Mouse (Mus musculus) testis, postnatal 10 days (tissue): ENCODE results near the gene Ccdc33.

ENCODE experiments used
- DNase-seq: peaks from one replicate; pipeline ENCODE4 v3.0.0; 2021; ENCODE audit warnings: low spot score

The Ccdc33 gene

DNA sequence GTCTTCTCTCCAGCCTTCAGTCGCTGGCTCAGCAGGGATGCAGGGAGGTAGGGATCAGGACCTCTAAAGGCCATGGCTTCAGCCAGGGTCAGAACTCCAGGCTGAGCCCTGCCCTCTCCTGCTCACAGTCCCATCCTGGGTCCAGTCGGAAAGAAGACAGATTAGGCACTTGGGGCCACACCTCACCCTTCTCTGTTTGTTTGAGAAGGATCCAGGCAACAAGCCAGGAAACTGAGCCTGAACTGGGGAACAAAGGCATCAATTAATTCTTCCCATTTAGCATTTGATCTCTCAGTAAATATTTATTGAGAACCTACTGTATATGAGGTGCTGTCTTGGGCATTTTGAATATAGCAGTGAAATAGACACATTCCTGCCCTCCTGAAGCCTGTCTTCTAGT is at the start of gene Ccdc33:
TSS of gene Ccdc33 (minus strand) at position 153 of the 400 bp plus-strand sequence.
- DNase-seq, result no peak

DNA sequence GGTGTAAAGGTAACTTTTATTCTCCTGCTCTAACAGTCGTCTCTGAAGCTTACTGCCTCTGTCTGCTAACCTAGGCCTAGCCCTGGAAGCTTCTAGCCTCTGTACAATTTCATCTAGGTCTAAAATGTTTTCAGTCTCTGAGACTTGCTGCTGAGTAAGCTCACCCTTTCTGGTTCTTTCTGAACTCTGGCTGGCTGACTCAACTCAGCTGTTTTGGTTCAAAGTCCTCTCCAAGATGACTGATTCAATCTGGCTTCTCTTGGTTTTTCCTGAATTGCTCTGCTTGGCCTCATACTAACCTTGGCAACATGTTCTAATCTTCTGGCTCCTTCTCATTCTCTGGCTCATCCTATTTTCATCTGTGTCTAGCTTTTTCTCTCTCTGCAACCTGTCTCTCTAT is 47.2 kb upstream of the Ccdc33 start:
- no peak for DNase-seq

DNA sequence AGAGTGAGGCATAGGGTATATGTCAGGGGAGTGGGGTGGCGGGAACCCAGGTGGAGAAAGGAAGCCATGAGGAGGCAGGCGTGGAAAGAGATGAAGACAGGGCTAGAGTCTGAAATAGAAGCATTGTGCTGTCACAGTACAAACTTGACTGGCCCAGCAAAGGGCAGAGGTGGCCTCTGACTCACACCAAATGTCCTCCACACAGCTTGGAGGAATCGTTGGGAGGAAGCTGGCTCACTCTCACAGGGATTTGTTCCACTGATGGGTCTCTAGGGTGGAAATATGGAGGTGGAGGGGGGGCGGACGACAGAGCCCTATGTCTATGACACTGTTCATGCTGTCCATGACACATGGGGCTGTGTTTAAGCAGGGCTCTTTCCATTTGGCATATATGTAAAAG is 44.5 kb upstream of the Ccdc33 start:
- no peak for DNase-seq

DNA sequence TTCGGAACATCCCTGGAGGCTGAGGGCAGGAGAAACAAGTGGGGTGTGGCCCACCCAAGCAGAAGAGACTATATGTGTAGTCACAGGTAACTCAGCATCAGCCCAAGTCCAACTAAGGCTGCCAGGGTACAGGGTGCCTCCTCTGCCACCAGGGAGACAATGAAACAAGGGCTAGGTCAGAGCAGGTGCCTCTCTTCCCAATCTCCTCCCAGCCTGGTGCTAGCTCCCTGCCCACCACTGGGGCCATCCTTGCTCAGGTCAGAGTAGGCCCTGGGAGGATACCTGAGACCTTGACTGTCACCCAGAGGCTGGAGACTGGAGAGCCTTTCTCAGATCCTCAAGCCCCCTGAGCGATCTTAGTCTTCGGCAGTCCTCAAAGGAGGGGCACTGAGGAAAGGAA is 43.5 kb upstream of the Ccdc33 start:
- DNase-seq, result no peak

DNA sequence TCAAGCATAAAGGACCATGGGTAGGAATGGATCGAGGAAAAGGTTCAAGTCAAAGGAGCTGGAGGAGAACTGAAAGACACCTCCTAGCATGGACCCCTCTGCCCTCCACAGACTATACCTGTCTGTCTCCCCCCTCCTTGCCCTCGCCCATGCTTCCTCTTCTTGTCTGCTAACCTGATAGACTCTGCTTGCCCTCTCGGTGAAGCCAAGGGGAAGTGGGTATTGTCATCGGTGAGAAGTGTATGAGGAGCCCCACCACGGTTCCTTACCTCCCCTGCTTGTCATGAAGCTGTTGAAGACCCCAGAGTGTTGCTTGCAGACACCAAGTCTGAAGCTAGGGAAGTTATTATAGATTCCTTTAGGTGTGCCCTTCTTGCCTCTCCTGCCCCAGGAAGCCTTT is 41.7 kb upstream of the Ccdc33 start:
- no peak for DNase-seq

DNA sequence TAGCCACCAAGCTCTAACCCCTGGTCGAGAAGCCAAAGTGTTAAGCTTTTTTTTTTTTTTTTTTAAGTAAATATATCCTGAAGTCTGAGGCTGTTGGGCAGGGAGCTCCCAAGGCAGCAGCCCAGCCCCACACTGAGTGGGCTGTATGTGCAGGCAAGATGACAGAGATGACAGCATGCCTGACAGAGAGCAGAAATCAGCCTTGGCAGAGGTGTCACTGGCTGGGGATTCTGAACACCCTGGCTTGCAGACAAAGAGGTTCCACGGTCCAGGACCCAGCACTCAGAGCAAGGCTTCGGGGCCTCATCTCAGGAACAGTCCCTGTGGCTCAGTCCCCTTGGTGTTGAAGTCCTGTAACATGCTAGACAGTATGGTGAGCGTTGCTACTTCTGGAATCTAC is 41.2 kb upstream of the Ccdc33 start:
- DNase-seq, result no peak

DNA sequence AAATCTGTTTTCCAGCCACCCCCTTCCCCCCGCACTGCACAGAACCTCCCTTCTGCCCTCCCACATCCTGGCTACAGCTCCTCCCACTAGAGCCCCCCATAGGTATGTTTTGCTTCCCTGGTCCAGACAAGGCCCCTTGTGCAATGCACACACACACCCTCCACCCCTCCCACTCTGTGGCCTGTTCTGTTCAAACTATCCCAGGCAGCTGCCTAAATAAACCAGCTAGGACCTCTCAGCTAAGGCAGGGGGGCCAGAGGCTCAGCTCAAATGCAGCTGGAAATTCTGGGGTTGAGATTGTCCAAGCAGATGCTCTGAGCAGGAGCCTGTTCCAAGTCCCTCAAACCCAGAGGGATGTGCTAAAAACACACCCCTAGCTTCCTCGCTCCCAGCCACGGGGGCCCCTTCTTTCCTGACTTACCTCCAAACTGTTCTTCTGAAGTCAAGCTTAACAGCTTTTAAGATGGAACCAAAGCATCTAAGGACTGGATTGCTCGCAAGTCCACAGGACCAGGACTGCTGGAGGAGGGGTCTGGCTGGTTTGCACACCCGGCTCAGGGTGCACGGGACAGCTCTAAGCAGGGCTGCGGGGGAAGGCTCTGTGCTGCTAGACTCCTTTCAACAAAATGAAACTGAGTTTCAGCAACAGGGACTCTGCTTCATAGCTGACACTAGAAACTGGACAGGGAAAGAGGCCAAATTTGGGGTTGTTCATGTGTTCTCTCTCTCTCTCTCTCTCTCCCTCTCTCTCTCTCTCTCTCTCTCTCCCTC is 40.1 kb upstream of the Ccdc33 start:
- DNase-seq, result peak; percentile 67

DNA sequence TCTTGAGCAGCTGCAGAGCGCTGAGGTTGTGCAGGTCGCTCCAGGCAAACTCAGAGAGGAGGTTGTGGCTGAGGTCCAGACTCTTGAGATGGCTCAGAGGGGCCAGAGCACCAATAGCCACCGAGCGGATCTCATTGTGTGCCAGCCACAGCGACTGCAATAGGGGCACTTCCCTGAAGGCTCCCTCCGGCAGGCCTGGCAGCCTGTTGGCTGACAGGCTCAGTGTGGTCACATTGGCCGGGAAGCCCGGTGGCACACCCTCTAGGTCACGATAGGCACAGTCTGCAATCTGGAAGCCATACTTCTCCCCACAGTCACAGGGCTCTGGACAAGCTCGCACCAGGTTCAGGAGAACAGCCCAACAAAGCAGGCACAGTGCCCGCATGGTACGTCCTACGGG is 39.2 kb upstream of the Ccdc33 start:
- no peak for DNase-seq

DNA sequence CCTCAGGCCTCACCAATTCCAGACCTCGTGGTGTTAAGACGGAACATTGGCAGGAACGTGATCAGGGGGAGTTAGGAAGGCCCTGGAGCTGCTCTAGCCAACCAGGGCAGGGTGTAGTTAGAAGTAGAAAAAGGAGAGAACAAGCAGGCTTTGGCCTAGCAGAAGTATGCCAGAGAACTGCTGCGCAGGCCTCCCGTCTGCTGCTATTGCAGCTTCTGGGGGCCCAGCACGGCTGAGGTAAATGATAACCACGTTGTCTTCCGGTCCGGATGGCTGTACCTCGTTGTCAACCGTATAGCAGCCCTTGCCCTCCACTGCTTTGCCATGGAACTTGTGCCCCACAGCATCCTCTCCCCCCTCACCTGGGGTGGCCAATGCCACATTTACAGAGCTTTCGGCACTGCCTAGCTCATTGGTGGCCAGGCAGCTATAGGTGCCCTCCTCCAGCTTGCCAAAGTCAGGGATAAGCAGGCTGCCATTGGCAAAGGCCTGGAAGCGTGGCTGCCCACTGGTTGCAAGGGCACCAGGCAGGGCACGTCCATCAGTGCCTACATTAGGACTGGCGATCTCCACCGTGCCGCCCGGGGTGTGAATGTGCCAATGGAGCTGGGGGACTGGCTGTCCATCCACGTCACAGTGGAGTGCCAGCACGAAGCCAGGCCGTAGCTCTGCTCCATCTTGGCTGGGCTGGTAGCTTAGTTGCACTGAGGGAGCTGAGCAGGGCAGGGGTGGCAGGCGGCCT is 38.4 kb upstream of the Ccdc33 start:
- DNase-seq, result no peak

DNA sequence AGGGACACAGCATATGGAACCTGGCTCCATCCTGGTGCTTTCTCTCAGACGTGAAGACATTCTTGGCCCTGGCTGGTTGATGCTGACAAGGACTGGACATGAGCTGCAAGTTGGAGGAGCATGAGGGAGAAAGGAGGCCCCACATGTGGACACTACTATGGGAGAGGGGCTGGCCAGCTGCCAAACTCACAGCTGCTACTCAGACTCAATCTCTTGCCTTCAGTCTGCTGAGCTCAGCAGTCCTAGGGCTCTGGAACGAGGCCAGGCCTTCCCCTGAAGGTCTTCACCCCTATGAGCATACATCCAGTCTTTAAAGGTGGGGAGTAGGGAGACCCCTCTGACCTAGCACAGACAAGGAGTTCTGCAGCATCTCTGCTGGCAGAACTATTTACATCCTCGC is 36.7 kb upstream of the Ccdc33 start:
- DNase-seq, result peak; percentile 89

DNA sequence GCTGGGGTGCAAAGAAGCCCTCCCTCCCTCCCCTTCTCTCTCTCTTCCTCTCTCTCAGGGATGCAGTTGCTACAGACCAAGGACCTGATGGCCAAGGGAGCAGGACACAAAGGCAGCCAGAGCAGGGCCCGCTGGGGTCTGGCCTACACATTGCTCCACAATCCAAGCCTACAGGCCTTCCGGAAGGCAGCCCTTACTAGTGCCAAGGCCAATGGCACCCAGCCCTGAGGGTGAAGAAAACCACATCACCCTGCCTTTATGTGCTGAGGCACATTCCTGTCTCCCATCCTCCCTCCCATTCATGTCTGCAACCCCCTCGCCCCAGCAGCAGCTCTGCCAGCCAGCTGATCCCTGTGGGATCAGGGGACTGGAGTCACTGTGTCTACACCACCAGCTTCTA is 34.5 kb upstream of the Ccdc33 start:
- DNase-seq, result peak; percentile 47

DNA sequence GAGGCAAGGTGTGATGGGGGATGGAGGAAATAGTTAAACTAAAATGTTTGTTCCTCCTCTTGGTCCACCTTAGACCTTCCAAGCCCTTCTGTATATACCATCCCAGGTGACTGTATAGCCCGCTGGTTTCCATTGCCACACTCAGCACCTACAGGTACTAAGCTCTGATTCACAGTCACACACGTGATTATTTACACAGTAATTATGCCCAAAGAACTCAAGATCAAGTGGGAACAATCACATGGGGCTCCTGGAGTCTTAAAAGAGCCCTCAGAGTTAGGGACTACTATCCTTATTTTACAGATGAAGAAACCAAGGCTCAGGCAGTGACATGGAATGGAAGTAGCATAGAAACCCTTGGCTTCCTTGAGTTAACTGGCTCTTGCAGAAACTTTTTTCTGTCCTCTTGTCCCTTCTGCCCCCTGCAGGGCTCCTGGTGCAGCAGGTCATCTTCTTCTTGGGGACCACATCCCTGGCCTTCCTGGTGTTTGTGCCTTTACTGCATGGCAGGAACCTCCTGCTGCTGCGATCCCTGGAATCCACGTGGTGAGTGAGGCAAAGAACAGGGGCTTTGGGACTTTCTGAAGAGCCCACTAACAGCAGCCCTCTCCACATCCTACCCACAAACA is 32.2 kb upstream of the Ccdc33 start:
- DNase-seq, result peak; percentile 72

DNA sequence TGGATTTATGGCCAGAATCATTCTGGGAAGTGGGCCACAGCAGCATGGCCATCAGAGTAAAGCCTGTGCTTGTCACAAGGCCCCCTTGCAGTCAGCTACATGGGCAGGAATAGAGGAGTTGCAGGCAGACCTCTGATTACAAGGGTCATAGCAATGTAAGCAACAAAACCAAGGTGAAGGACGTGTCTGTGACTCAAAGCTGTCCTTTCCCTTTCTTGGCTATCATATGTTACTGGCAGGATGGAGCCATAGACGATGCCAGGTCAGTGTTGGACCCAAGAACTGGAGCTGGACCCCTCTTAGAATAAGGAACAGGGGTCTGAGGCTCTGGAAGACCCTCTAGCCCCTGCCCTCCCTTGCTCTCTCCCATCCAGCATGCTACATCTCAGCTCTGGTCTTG is 30.2 kb upstream of the Ccdc33 start:
- DNase-seq, result no peak

- peak; percentile 53 for DNase-seq
These were observed 26.8 kb upstream of the Ccdc33 start for GRCm38 (mm10) chr9:58145417-58145816.

GRCm38 (mm10) chr9:58144664-58145063 is 26.0 kb upstream of the Ccdc33 start:
- no peak for DNase-seq

- peak; percentile 72 for DNase-seq
These were observed 24.8 kb upstream of the Ccdc33 start for GRCm38 (mm10) chr9:58143419-58143818.

- DNase-seq, result no peak
These were observed 21.3 kb upstream of the Ccdc33 start for GRCm38 (mm10) chr9:58139947-58140346.

DNA sequence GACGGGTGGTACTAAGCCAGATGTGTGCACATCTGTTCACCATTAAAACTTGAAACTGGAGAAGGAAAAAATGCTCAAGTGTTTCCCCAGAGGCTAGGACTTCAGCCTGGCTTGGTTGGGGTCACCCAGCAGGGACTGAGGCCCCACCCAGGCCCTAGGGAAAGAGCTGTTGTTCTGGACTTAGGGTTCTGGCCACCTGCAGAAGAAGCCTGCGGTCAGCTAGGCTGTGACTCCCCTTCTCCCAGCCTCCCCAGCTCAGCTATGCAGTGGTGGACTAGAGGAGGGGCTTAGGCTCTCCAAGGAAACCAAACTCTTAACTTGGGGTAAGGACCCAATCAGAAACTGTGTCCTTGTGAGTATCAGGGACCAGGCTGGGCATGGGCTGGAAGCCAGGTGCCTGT is 17.3 kb upstream of the Ccdc33 start:
- no peak for DNase-seq

- DNase-seq, result no peak
These were observed 16.3 kb upstream of the Ccdc33 start for GRCm38 (mm10) chr9:58134906-58135305.

GRCm38 (mm10) chr9:58133893-58134884 is 15.6 kb upstream of the Ccdc33 start:
- DNase-seq, result no peak

DNA sequence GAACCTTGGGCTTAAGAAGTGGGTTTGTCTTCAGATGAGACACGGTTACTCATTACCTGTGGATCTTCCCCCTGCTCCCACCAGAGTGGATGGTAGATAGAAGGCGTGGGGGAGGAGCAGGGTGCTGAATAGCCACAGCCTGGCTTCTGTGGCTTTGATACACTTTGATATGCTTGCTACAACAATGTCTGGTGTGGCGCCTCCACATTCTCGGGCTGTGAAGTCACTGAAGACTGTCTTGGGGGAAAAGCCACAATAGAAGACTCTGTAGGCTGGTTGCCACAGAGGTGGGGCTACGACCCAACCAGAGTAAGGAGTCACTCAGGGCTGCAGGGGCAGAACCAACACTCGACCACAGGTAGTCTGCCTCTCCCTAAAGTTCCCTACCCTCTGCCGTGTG is 13.1 kb upstream of the Ccdc33 start:
- no peak for DNase-seq

GRCm38 (mm10) chr9:58130909-58131308 is 12.3 kb upstream of the Ccdc33 start:
- no peak for DNase-seq
